8 mouse cellular contexts compared by ENCODE assay signal in the genomic region with DNA sequence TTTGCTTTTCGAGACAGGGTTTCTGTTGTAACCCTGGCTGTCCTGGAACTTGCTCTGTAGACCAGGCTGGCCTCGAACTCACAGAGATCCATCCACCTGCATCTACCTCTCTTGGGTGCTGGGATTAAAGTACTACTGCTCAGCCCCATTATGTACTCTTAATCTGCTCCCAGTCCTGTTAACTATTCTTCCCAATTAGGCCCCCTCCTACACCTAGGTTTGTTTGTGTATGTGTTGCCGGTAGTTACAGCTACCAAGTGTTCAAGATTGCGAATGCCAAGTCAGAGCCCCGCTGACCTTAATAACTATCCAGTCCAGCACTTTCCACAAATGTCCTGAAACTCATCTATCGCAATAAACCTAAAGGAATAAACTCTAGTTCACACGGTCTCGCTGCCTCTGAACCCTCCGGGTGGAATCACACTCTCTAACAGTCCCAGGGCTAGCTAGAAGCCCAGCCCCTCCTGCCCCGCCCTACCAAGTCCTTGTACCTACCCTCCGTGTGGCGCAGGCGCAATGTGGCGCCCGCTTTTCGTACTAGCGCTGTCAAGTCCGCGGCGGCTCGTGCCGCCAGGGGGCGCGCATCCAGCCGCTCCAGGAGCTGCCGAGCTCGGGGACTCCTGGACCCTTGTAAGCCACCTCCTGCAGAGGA. TPM values are rescaled to one million over a fixed set of nuclear protein-coding genes. Genes with fewer than 3 reads are reported as not detected.
DNase-seq lines count a peak whose midpoint lies in the region; ATAC-seq and TF ChIP-seq lines count a peak whose summit lies in the region.

No protein-coding gene starts in this region.

- H3K9me3 ChIP-seq in ES-Bruce4 (replicated peaks; ENCODE audit: control insufficient read depth, insufficient read depth, low read length, poor library complexity, severe bottlenecking): no peaks in the 10 kb centered on the region
- H3K9me3 ChIP-seq in forebrain, embryonic 13.5 days (replicated peaks): no peaks in the 10 kb centered on the region; the same call in none of the 2 replicates
- no peaks in the 10 kb centered on the region for H3K9me3 ChIP-seq in liver, embryonic 16.5 days (replicated peaks; ENCODE audit: control insufficient read depth, low read length)
- no peaks in the 10 kb centered on the region for H3K9me3 ChIP-seq in neural tube, embryonic 12.5 days
- H3K9me3 ChIP-seq in stomach, postnatal 0 days (ENCODE audit: control insufficient read depth, low read length): no peaks in the 10 kb centered on the region

- peak; percentile 92 to 93 for DNase-seq in heart, postnatal 10 days
- DNase-seq in kidney, postnatal 4 days: peak; percentile 93 to 95
- peak; percentile 91 for DNase-seq in stomach, postnatal 0 days (ENCODE audit: low spot score)

- ATAC-seq in cerebellum, adult (ENCODE audit: insufficient number of reproducible peaks, low FRiP score, low TSS enrichment): peak; percentile 93
- ATAC-seq in forebrain, embryonic 13.5 days: peak; percentile 96
- ATAC-seq in liver, embryonic 16.5 days (ENCODE audit: low read depth): peak; percentile 93
- ATAC-seq in neural tube, embryonic 12.5 days (ENCODE audit: low FRiP score, low read depth): peak; percentile 91
- peak; percentile 95 for ATAC-seq in stomach, postnatal 0 days (ENCODE audit: low FRiP score, low TSS enrichment)

- H3K27me3 ChIP-seq in ES-Bruce4 (ENCODE audit: control insufficient read depth, insufficient read depth, low read length, poor library complexity, severe bottlenecking): no peaks in the 10 kb centered on the region
- H3K27me3 ChIP-seq in forebrain, embryonic 13.5 days: no peaks in the 10 kb centered on the region
- H3K27me3 ChIP-seq in liver, embryonic 16.5 days (ENCODE audit: control insufficient read depth, insufficient read depth, low read depth, low read length): no peaks in the 10 kb centered on the region
- no peaks in the 10 kb centered on the region; the same call in 1 of the 2 replicates for H3K27me3 ChIP-seq in neural tube, embryonic 12.5 days (replicated peaks)
- no peaks in the 10 kb centered on the region for H3K27me3 ChIP-seq in stomach, postnatal 0 days (ENCODE audit: control insufficient read depth, insufficient read depth, low read length)

- H3K36me3 ChIP-seq in ES-Bruce4 (ENCODE audit: control insufficient read depth, insufficient read depth, low read length, poor library complexity, severe bottlenecking): no peaks in the 10 kb centered on the region
- no peaks in the 10 kb centered on the region for H3K36me3 ChIP-seq in forebrain, embryonic 13.5 days (ENCODE audit: poor library complexity, severe bottlenecking)
- H3K36me3 ChIP-seq in liver, embryonic 16.5 days (ENCODE audit: control insufficient read depth, insufficient read depth): no peaks in the 10 kb centered on the region
- no peaks in the 10 kb centered on the region for H3K36me3 ChIP-seq in neural tube, embryonic 12.5 days
- no peaks in the 10 kb centered on the region for H3K36me3 ChIP-seq in stomach, postnatal 0 days (ENCODE audit: control insufficient read depth, insufficient read depth, low read length)

- no peaks in the 10 kb centered on the region for H3K4me1 ChIP-seq in ES-Bruce4 (ENCODE audit: control insufficient read depth, insufficient read depth, low read length)
- H3K4me1 ChIP-seq in forebrain, embryonic 13.5 days: no peaks in the 10 kb centered on the region
- no peaks in the 10 kb centered on the region; the same call in none of the 2 replicates for H3K4me1 ChIP-seq in liver, embryonic 16.5 days (ENCODE audit: control insufficient read depth, low read depth, low read length)
- no peaks in the 10 kb centered on the region for H3K4me1 ChIP-seq in neural tube, embryonic 12.5 days
- H3K4me1 ChIP-seq in stomach, postnatal 0 days (replicated peaks; ENCODE audit: control insufficient read depth, insufficient read depth): no peaks in the 10 kb centered on the region

- TF ChIP-seq CTCF in ES-Bruce4 (IDR thresholded peaks at IDR 0.05; ENCODE audit: low read depth, low read length): no peak
- TF ChIP-seq CTCF in stomach, postnatal 0 days (IDR thresholded peaks at IDR 0.05; ENCODE audit: low read depth): peak; percentile 85

- 13% methylated on average over 27 of the region's 27 CpGs for WGBS in forebrain, embryonic 13.5 days
- 16% methylated on average over 27 of the region's 27 CpGs for WGBS in liver, embryonic 16.5 days (ENCODE audit: insufficient replicate concordance)
- 23% methylated on average over 27 of the region's 27 CpGs for WGBS in neural tube, embryonic 12.5 days
- 26% methylated on average over 17 of the region's 27 CpGs for WGBS in stomach, postnatal 0 days

- peak overlapping the region; percentile 54 for H3K4me2 ChIP-seq in forebrain, embryonic 13.5 days
- peak overlapping the region; percentile 55 for H3K4me2 ChIP-seq in liver, embryonic 16.5 days (ENCODE audit: low read depth, low read length)
- peak overlapping the region; percentile 53 for H3K4me2 ChIP-seq in neural tube, embryonic 12.5 days (replicated peaks)
- H3K4me2 ChIP-seq in stomach, postnatal 0 days (replicated peaks; ENCODE audit: low read depth): peak overlapping the region; percentile 48

- intact Hi-C loops in heart, postnatal 10 days (cut with DNase I): no loop called here

- no peak overlapping the region for H3K27ac ChIP-seq in ES-Bruce4 (ENCODE audit: insufficient read depth, low read length)
- H3K27ac ChIP-seq in forebrain, embryonic 13.5 days: no peak overlapping the region
- H3K27ac ChIP-seq in liver, embryonic 16.5 days (ENCODE audit: low read length): no peak overlapping the region
- no peak overlapping the region for H3K27ac ChIP-seq in neural tube, embryonic 12.5 days
- H3K27ac ChIP-seq in stomach, postnatal 0 days (replicated peaks): no peak overlapping the region

- no peak for TF ChIP-seq POLR2A in ES-Bruce4 (IDR thresholded peaks at IDR 0.05; ENCODE audit: insufficient read depth, low read length)

- TF ChIP-seq EP300 in ES-Bruce4 (IDR thresholded peaks at IDR 0.05; ENCODE audit: insufficient read depth, low read depth, low read length): no peak
- no peak for TF ChIP-seq EP300 in stomach, postnatal 0 days (optimal IDR thresholded peaks at IDR 0.05)

- H3K4me3 ChIP-seq in ES-Bruce4 (ENCODE audit: low read depth, low read length): peak overlapping the region; percentile 33; the same call in 1 of the 2 replicates
- peak overlapping the region; percentile 25 for H3K4me3 ChIP-seq in forebrain, embryonic 13.5 days
- peak overlapping the region; percentile 38 for H3K4me3 ChIP-seq in liver, embryonic 16.5 days (ENCODE audit: low read depth, low read length)
- H3K4me3 ChIP-seq in neural tube, embryonic 12.5 days: 0 out of 2 replicates have a peak overlapping the region, but pooled peaks have one; percentile 2
- peak overlapping the region; percentile 19; the same call in 1 of the 2 replicates for H3K4me3 ChIP-seq in stomach, postnatal 0 days (ENCODE audit: low read depth, low read length)

- H3K9ac ChIP-seq in ES-Bruce4 (ENCODE audit: low read depth, poor library complexity, severe bottlenecking): no peak overlapping the region
- no peak overlapping the region; the same call in 1 of the 2 replicates for H3K9ac ChIP-seq in forebrain, embryonic 13.5 days
- 0 out of 2 replicates have a peak overlapping the region, but pooled peaks have one; percentile 31 for H3K9ac ChIP-seq in liver, embryonic 16.5 days (ENCODE audit: low read depth, low read length)
- no peak overlapping the region for H3K9ac ChIP-seq in neural tube, embryonic 12.5 days
- H3K9ac ChIP-seq in stomach, postnatal 0 days (ENCODE audit: low read length): no peak overlapping the region

RNA-seq across cellular contexts. Expression of a gene that starts 1.5 kb away (rescaled TPM):
- not detected in 2 replicates for polyA plus RNA-seq in ES-Bruce4 (2011; ENCODE audit: insufficient read depth, insufficient read length, low read depth, missing spikeins)
- 0.06 and 0.09 TPM in 2 replicates for polyA plus RNA-seq in forebrain, embryonic 13.5 days (2015; fragmentation: Nextera tagmentation; extraction: Ambion mirVana)
- 10 to 100 TPM; 10.8 to 13.9 TPM for total RNA-seq in heart, postnatal 10 days (2021)
- polyA plus RNA-seq in liver, embryonic 16.5 days (2015; fragmentation: Nextera tagmentation; extraction: Ambion mirVana): 0.12 TPM in 1 of 2 replicates, not detected in the other
- polyA plus RNA-seq in neural tube, embryonic 12.5 days (2016; fragmentation: Nextera tagmentation; extraction: Ambion mirVana): 0.09 TPM in 1 of 2 replicates, not detected in the other
- 0.95 and 1.3 TPM in 2 replicates for polyA plus RNA-seq in stomach, postnatal 0 days (2015; fragmentation: Nextera tagmentation; extraction: Ambion mirVana)

RNA-seq across cellular contexts. Expression of a gene that starts 8.3 kb away (rescaled TPM):
- polyA plus RNA-seq in ES-Bruce4 (2011; ENCODE audit: insufficient read depth, insufficient read length, low read depth, missing spikeins): 239 and 246 TPM in 2 replicates
- polyA plus RNA-seq in forebrain, embryonic 13.5 days (2015; fragmentation: Nextera tagmentation; extraction: Ambion mirVana): 45.7 and 50.5 TPM in 2 replicates
- 10 to 100 TPM; 84.8 to 88.4 TPM for total RNA-seq in heart, postnatal 10 days (2021)
- 24.8 and 29.2 TPM in 2 replicates for polyA plus RNA-seq in liver, embryonic 16.5 days (2015; fragmentation: Nextera tagmentation; extraction: Ambion mirVana)
- polyA plus RNA-seq in neural tube, embryonic 12.5 days (2016; fragmentation: Nextera tagmentation; extraction: Ambion mirVana): 31.2 and 34.6 TPM in 2 replicates
- polyA plus RNA-seq in stomach, postnatal 0 days (2015; fragmentation: Nextera tagmentation; extraction: Ambion mirVana): 262 and 271 TPM in 2 replicates

RNA-seq across cellular contexts. Expression of a gene that starts 17.4 kb away (rescaled TPM):
- 14.7 and 17.1 TPM in 2 replicates for polyA plus RNA-seq in ES-Bruce4 (2011; ENCODE audit: insufficient read depth, insufficient read length, low read depth, missing spikeins)
- 44.1 and 47.7 TPM in 2 replicates for polyA plus RNA-seq in forebrain, embryonic 13.5 days (2015; fragmentation: Nextera tagmentation; extraction: Ambion mirVana)
- 10 to 100 TPM; 24.8 to 26.8 TPM for total RNA-seq in heart, postnatal 10 days (2021)
- polyA plus RNA-seq in liver, embryonic 16.5 days (2015; fragmentation: Nextera tagmentation; extraction: Ambion mirVana): 13.4 and 14.0 TPM in 2 replicates
- 44.1 and 46.6 TPM in 2 replicates for polyA plus RNA-seq in neural tube, embryonic 12.5 days (2016; fragmentation: Nextera tagmentation; extraction: Ambion mirVana)
- 18.0 and 18.5 TPM in 2 replicates for polyA plus RNA-seq in stomach, postnatal 0 days (2015; fragmentation: Nextera tagmentation; extraction: Ambion mirVana)

RNA-seq across cellular contexts. Expression of a gene that starts 22.5 kb away (rescaled TPM):
- polyA plus RNA-seq in ES-Bruce4 (2011; ENCODE audit: insufficient read depth, insufficient read length, low read depth, missing spikeins): 5.8 and 6.1 TPM in 2 replicates
- polyA plus RNA-seq in forebrain, embryonic 13.5 days (2015; fragmentation: Nextera tagmentation; extraction: Ambion mirVana): 1.3 and 2.3 TPM in 2 replicates
- total RNA-seq in heart, postnatal 10 days (2021): 10 to 100 TPM; 19.4 to 21.7 TPM
- 1.4 and 2.3 TPM in 2 replicates for polyA plus RNA-seq in liver, embryonic 16.5 days (2015; fragmentation: Nextera tagmentation; extraction: Ambion mirVana)
- polyA plus RNA-seq in neural tube, embryonic 12.5 days (2016; fragmentation: Nextera tagmentation; extraction: Ambion mirVana): 2.4 and 3.0 TPM in 2 replicates
- 8.5 and 9.7 TPM in 2 replicates for polyA plus RNA-seq in stomach, postnatal 0 days (2015; fragmentation: Nextera tagmentation; extraction: Ambion mirVana)

RNA-seq across cellular contexts. Expression of a gene that starts 34.6 kb away (rescaled TPM):
- polyA plus RNA-seq in ES-Bruce4 (2011; ENCODE audit: insufficient read depth, insufficient read length, low read depth, missing spikeins): 44.6 and 56.8 TPM in 2 replicates
- polyA plus RNA-seq in forebrain, embryonic 13.5 days (2015; fragmentation: Nextera tagmentation; extraction: Ambion mirVana): 29.0 and 33.6 TPM in 2 replicates
- total RNA-seq in heart, postnatal 10 days (2021): 10 to 100 TPM; 31.0 to 33.4 TPM
- 19.9 and 21.8 TPM in 2 replicates for polyA plus RNA-seq in liver, embryonic 16.5 days (2015; fragmentation: Nextera tagmentation; extraction: Ambion mirVana)
- polyA plus RNA-seq in neural tube, embryonic 12.5 days (2016; fragmentation: Nextera tagmentation; extraction: Ambion mirVana): 26.2 and 27.8 TPM in 2 replicates
- polyA plus RNA-seq in stomach, postnatal 0 days (2015; fragmentation: Nextera tagmentation; extraction: Ambion mirVana): 30.3 and 33.6 TPM in 2 replicates
